Mouse (Mus musculus): Measurements from ENCODE around the gene Gm44965. TPM values are rescaled to one million over a fixed set of nuclear protein-coding genes. Genes with fewer than 3 reads are reported as not detected.

The Gm44965 gene
- total and polyA plus RNA-seq, 2 experiments from 2014 or later: 0.54 TPM; not detected in 1

GRCm38 (mm10) chr6:48553819-48554218 lies 39.9 kb upstream of the Gm44965 start:
- H3K9ac ChIP-seq (replicated peaks; ENCODE audit: low read length): peak overlapping the region; percentile 74
- no peak for TF ChIP-seq CTCF (IDR thresholded peaks at IDR 0.05; ENCODE audit: low read depth)
- 68% methylated on average over 4 of the region's 4 CpGs for WGBS
- DNase-seq (ENCODE audit: low spot score) (no peak), ATAC-seq (peak; percentile 22; the same call in 1 of the 2 replicates)
- H3K9me3 ChIP-seq (ENCODE audit: low read length): no peaks in the 10 kb centered on the region
- H3K4me3 ChIP-seq (ENCODE audit: low read length): peak overlapping the region; percentile 51
- H3K36me3 ChIP-seq (ENCODE audit: insufficient read depth, low read length): no peaks in the 10 kb centered on the region; the same call in 1 of the 2 replicates
- peak overlapping the region; percentile 77 for H3K4me2 ChIP-seq (ENCODE audit: low read depth, low read length)
- peak overlapping the region; percentile 99 for H3K27ac ChIP-seq
- H3K27me3 ChIP-seq (ENCODE audit: insufficient read depth, low read length): no peaks in the 10 kb centered on the region
- H3K4me1 ChIP-seq (ENCODE audit: insufficient read depth, low read length): peaks cover 8% of the 10 kb centered on the region; the same call in 1 of the 2 replicates

- DNase-seq (ENCODE audit: low spot score) (peak; percentile 99), ATAC-seq (peak; percentile 93)
- H3K4me1 ChIP-seq (ENCODE audit: insufficient read depth, low read length): peaks cover 8% of the 10 kb centered on the region; the same call in 1 of the 2 replicates
- H3K9me3 ChIP-seq (ENCODE audit: low read length): no peaks in the 10 kb centered on the region
- no peaks in the 10 kb centered on the region; the same call in 1 of the 2 replicates for H3K36me3 ChIP-seq (ENCODE audit: insufficient read depth, low read length)
- H3K27me3 ChIP-seq (ENCODE audit: insufficient read depth, low read length): no peaks in the 10 kb centered on the region
- peak within 1 kb of the TSS; percentile 99 for H3K27ac ChIP-seq
- under 1% methylated on average over 39 of the region's 39 CpGs for WGBS
- peak; percentile 1; the same call in 1 of the 2 replicates for TF ChIP-seq CTCF (IDR thresholded peaks at IDR 0.05; ENCODE audit: low read depth)
- H3K9ac ChIP-seq (replicated peaks; ENCODE audit: low read length): peak within 1 kb of the TSS; percentile 74
- peak within 1 kb of the TSS; percentile 51 for H3K4me3 ChIP-seq (ENCODE audit: low read length)
- peak within 1 kb of the TSS; percentile 77 for H3K4me2 ChIP-seq (ENCODE audit: low read depth, low read length)
These were observed 39.2 kb upstream of the Gm44965 start, which contains the start of gene Lrrc61 for GRCm38 (mm10) chr6:48554280-48555103. TSS of gene Lrrc61 (plus strand) at chr6:48554796.

GRCm38 (mm10) chr6:48555104-48555890 lies 38.4 kb upstream of the Gm44965 start:
- no peaks in the 10 kb centered on the region for H3K27me3 ChIP-seq (ENCODE audit: insufficient read depth, low read length)
- TF ChIP-seq CTCF (IDR thresholded peaks at IDR 0.05; ENCODE audit: low read depth): no peak
- peak overlapping the region; percentile 99 for H3K27ac ChIP-seq
- DNase-seq (ENCODE audit: low spot score): peak; percentile 92
- ATAC-seq: peak; percentile 83
- H3K4me1 ChIP-seq (ENCODE audit: insufficient read depth, low read length): peaks cover 8% of the 10 kb centered on the region; the same call in 1 of the 2 replicates
- H3K9me3 ChIP-seq (ENCODE audit: low read length): no peaks in the 10 kb centered on the region
- peak overlapping the region; percentile 74 for H3K9ac ChIP-seq (replicated peaks; ENCODE audit: low read length)
- H3K4me2 ChIP-seq (ENCODE audit: low read depth, low read length): peak overlapping the region; percentile 77
- WGBS: 25% methylated on average over 13 of the region's 14 CpGs
- peak overlapping the region; percentile 51 for H3K4me3 ChIP-seq (ENCODE audit: low read length)
- no peaks in the 10 kb centered on the region; the same call in 1 of the 2 replicates for H3K36me3 ChIP-seq (ENCODE audit: insufficient read depth, low read length)

- Histone ChIP-seq H3K4me1 (ENCODE audit: insufficient read depth, low read length) (peaks cover 8% of the 10 kb centered on the region; the same call in 1 of the 2 replicates), H3K9ac (replicated peaks; ENCODE audit: low read length) (no peak overlapping the region), H3K27me3 (ENCODE audit: insufficient read depth, low read length) (no peaks in the 10 kb centered on the region), H3K36me3 (ENCODE audit: insufficient read depth, low read length) (no peaks in the 10 kb centered on the region; the same call in 1 of the 2 replicates), H3K27ac (no peak overlapping the region), H3K9me3 (ENCODE audit: low read length) (no peaks in the 10 kb centered on the region), H3K4me2 (ENCODE audit: low read depth, low read length) (peak overlapping the region; percentile 77), H3K4me3 (ENCODE audit: low read length) (no peak overlapping the region)
- no peak for TF ChIP-seq CTCF (IDR thresholded peaks at IDR 0.05; ENCODE audit: low read depth)
- 90% methylated on average over 3 of the region's 3 CpGs for WGBS
- ATAC-seq (no peak), DNase-seq (ENCODE audit: low spot score) (no peak)
These were observed 37.8 kb upstream of the Gm44965 start for GRCm38 (mm10) chr6:48555956-48556355.

- DNase-seq (ENCODE audit: low spot score) (no peak), ATAC-seq (no peak)
- H3K4me2 ChIP-seq (ENCODE audit: low read depth, low read length): no peak overlapping the region
- H3K9ac ChIP-seq (replicated peaks; ENCODE audit: low read length): no peak overlapping the region
- no peaks in the 10 kb centered on the region for H3K9me3 ChIP-seq (ENCODE audit: low read length)
- no peaks in the 10 kb centered on the region; the same call in 1 of the 2 replicates for H3K4me1 ChIP-seq (ENCODE audit: insufficient read depth, low read length)
- no peak overlapping the region for H3K4me3 ChIP-seq (ENCODE audit: low read length)
- H3K27ac ChIP-seq: no peak overlapping the region
- no peak for TF ChIP-seq CTCF (IDR thresholded peaks at IDR 0.05; ENCODE audit: low read depth)
- H3K36me3 ChIP-seq (ENCODE audit: insufficient read depth, low read length): 0 out of 2 replicates have a peak, but pooled peaks cover 4% of the 10 kb centered on the region
- no peaks in the 10 kb centered on the region for H3K27me3 ChIP-seq (ENCODE audit: insufficient read depth, low read length)
- WGBS: 93% methylated on average over 4 of the region's 4 CpGs
These were observed 27.9 kb upstream of the Gm44965 start for GRCm38 (mm10) chr6:48565693-48566310.

- no peaks in the 10 kb centered on the region for H3K27me3 ChIP-seq (ENCODE audit: insufficient read depth, low read length)
- TF ChIP-seq CTCF (IDR thresholded peaks at IDR 0.05; ENCODE audit: low read depth): no peak
- 0 out of 2 replicates have a peak, but pooled peaks cover 4% of the 10 kb centered on the region for H3K36me3 ChIP-seq (ENCODE audit: insufficient read depth, low read length)
- 37% methylated on average over 5 of the region's 5 CpGs for WGBS
- DNase-seq (ENCODE audit: low spot score) (peak; percentile 19), ATAC-seq (no peak)
- no peaks in the 10 kb centered on the region for H3K9me3 ChIP-seq (ENCODE audit: low read length)
- no peak overlapping the region for H3K27ac ChIP-seq
- H3K4me3 ChIP-seq (ENCODE audit: low read length): no peak overlapping the region
- H3K4me2 ChIP-seq (ENCODE audit: low read depth, low read length): no peak overlapping the region
- no peaks in the 10 kb centered on the region; the same call in 1 of the 2 replicates for H3K4me1 ChIP-seq (ENCODE audit: insufficient read depth, low read length)
- no peak overlapping the region for H3K9ac ChIP-seq (replicated peaks; ENCODE audit: low read length)
These were observed 27.4 kb upstream of the Gm44965 start for GRCm38 (mm10) chr6:48566312-48566711.

Data from hindbrain, postnatal 0 days (tissue).